Mouse (Mus musculus): ENCODE data around the gene Gtf2h1.
A peak's percentile ranks its signal among the peaks of the same experiment; 100 is the strongest.
"Not testable (repeated sequence)": the region's sequence is repeated elsewhere in the genome, so short reads cannot be mapped to it uniquely, and the experiment has no call there.

The Gtf2h1 gene

DNA sequence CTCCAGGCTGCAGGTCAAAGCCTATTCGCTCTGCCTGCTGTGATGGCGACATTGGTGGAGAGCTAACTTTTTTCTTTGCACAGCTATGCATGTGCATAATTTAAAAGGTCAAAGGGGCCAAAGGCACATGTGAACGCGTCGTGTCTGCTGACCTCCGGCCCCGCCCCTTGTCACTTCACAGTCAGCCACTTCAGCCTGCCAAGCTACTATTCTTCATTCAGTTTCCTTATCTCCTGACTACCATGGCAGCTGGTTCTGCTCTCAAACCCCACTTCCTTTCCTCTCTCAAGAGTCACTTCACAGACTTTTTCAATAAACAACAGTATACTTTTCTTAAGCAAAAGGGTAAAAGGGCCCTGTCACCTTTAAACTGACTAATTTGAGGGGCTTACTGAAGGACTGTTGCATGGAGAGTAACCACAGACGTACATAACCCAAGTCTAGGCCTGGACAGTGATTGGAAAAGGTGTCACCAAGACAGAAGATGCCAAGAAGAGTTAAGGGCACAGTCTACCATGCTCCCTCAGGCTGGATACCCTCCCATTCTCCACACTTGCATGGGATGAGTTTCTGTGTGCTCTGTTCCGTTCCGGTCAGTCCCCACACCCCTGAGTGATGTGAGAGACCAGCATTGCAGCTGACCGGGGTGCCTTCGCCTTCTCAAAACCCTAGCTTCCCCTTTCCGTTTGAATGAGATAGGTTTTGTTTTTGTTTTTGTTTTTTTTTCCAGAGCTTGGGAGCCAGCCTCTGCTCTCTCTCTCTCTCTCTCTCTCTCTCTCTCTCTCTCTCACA, 35.1 kb downstream of the Gtf2h1 start:
- no peak for DNase-seq (ENCODE audit: extremely low spot score, low spot score)

DNA sequence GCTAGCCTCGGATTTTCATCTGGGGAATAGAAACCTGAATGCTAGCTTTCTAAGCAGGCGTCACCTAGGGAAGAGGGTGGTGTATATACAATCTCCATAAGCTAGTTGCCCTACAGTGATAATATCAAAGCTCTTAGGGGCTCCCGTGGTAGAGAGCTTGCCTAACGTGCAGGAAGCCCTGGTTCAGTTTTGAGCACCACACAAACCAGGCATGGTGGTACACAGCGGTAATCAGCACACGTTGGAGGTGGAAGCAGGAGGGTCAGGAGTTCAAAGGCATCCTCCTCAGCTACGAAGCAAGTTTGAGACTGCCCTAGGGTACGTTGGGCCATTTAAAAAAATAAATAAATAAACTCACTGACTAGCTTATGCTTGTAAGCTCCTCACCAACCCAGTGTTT, 35.8 kb downstream of the Gtf2h1 start:
- DNase-seq (ENCODE audit: extremely low spot score, low spot score) = no peak

DNA sequence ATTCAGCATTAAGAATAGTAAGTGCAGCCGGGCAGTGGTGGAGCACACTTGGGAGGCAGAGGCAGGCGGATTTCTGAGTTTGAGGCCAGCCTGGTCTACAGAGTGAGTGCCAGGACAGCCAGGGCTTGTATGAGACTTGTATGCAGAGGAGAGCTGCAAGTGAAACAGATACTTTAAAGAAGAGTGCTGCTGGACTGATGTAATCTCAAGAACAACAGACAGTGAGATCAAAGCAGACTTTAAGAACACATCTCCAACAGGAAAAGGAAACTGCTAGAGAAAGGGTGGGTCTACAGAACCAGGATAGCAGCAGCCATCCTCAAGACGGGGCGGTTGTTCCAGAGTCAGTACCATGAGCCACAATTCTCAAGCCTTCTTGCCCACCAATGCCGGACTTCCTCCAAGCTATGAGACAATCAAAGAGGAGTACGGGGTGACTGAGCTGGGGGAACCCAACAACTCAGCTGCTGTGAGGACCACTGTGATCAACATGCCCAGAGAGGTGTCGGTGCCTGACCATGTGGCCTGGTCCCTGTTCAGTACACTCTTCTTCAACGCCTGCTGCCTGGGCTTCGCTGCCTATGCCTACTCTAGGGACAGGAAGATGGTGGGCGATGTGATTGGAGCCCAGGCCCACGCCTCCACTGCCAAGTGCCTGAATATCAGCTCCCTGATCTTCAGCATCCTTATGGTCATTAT, 36.4 kb downstream of the Gtf2h1 start:
- DNase-seq (ENCODE audit: extremely low spot score, low spot score) = not testable (repeated sequence)

DNA sequence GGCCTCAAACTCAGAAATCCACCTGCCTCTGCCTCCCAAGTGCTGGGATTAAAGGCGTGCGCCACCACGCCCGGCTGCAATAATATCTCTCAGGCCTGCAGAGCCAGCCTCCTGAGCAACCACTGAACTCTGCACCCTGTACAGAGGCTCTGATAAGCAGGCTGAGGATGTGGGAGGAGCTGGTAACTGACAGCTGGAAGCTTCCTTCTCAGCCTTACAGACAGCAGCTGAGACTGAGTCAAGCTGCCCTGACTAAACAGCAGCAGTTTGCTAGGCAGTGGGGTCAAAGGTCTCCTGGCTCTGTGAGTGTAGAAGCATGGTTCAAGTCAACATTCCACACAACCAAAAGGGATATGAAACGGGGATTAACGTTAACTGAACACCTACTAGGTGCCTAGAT, 37.4 kb downstream of the Gtf2h1 start:
- DNase-seq (ENCODE audit: extremely low spot score, low spot score) = no peak

DNA sequence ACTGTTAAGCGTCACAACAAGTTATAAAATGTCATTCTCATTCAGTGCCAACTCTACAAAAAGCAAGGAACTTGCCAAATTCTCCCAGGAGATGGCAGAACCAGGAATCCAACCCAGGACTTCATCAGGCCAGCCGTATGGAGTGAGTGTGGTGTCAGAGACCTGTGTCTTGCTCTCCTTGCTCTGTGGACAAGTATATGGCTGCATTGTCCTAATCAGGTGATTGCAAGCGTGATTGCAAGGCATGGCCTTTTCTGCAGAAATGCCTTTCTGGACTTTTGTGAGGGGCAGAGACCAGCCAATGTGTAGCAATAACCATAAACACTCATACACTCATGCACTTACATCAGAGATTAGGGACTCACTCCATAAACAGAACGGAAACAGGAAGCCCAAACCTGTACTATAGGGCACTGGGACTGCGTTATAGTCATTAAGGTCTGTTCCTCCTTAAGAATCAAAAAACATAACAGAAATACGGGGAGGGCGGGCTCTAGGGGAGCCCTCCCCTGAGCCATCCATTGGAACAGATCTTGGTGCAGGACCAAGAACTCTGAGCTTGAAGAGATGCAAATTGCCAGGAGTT, 37.9 kb downstream of the Gtf2h1 start:
- DNase-seq (ENCODE audit: extremely low spot score, low spot score) = no peak

DNA sequence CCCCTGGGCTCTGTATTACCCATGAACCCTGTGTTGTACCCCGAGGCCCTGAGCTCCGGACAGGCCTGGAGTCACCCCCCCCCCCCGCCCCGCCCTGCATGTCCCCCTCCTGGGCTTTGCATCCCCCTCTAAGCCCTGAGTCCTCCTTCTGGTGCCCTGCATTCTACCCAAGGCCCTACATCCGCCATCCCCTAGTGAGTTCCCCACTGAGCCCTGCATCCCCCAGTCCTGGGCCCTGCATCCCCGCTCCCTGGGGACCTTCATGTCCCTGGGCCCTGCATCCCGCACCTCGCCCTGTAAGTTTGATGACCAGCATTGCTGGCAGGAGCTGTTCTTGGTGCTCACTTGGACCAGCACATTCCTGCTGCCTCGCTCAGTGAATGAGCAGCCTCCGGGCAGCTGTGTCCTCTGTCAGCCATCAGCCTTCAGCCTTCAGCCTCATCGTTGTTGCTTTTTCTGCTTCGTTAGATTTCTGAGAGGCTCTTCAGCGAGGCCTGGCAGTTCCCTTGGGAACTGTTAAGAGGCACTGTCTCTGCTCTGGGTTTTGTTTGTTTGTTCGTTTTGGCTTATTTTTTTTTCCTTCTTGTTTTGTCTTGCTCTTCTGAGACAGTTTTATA, 39.2 kb downstream of the Gtf2h1 start:
- no peak for DNase-seq (ENCODE audit: extremely low spot score, low spot score)

DNA sequence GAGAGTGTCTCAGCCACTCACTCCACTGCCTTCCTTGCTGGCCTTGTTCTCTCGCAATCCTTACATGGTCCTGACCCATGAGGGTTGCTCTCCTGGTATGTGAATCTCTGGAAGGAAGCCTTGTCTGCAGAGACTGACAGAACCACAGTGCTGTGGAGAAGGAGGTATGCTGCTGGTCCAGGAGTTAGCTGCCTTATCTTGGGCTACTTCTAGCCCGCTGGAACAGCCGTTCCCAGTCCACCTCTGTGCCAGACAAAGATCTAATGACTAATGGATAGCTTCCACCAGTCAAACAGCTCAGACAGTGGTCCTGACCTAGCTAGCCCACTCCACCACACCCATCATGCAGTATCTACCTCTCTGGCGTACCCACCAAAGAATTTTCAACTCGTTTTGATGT, 40.5 kb downstream of the Gtf2h1 start:
- DNase-seq (ENCODE audit: extremely low spot score, low spot score) = no peak

DNA sequence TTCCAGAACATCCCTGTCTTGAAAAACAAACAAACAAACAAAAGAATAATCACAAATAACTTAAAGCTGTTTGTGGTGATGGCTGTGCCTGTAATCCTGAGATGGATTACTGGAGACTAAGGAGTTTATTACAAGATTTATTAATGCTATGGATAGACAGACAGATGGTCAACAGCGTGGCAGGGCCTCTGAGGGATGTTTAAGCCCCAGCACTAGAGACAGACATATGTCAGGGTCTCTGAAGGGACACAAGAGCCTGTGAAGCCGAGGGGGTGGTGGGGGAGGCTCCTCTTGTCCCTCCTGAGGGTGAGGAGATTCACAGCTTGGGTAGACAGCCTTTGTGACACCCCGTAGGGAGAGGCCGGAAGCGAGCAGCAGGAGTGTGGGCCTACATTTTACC, 41.2 kb downstream of the Gtf2h1 start:
- no peak for DNase-seq (ENCODE audit: extremely low spot score, low spot score)

DNA sequence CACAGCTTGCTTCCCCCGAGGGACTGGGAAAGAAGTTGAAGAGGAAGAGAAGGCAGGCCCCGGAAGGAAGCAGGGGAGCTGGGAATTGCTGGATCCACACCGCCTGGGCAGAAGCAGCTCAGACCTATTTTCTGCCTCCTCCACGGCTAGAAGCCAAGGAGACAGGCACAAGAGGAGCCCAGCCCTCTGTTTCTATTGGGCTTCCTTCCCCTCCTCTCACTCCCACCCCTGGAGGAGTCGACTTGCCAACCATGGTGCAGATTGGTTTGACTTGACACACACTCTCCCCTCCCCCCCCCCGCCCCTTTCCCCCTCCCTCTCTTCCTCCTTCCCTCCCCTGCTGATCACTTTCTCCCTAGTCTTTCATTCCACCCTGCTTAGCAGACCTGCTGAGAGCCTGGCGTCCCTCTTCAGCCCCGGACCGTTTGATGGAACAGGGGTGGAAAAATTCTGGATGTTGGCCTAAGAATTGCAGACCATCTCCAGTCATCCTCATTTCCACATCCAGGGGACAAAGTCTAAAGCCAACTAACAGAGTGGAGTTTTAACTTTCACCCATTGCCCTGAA, 42.3 kb downstream of the Gtf2h1 start:
- peak; percentile 34 for DNase-seq (ENCODE audit: extremely low spot score, low spot score)

DNA sequence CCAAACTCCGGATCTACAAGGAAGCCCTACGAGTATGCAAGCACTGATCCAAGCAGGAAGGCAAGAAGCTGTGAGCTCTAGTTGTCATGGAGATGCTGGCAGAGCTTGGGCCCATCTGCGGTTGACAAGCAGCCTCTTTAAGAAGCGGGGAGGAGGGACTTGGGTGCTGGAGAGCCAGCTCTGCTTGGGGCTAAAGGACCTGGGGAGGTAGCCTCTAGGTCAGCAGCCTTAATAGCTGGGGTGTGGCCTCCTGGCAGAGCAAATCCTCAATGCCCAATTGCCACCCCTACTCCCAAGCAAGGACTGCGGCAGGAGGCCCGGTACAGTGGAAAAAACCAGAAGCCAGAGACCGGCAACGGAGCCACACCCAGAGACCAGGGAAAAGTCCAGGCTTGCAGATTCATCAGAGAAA, 43.0 kb downstream of the Gtf2h1 start:
- no peak for DNase-seq (ENCODE audit: extremely low spot score, low spot score)

DNA sequence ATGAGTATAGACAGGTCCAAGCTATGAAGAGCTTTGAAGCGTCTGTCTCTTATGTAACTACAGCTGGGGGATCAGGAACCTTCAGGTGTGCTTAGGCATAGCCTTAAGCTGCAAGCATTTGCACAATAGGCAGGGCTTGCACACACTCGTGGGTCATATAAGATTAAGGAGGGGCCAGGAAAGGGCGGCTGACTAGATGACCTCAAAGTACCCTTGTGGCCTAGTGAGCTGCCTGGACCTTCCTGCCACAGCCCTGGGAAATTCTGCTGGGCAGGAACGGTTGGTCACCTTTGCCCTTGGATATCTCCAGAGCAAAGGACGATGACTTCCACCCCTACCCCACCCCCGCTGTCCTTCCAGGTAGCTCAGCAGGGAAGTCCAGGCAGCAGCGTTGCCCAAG, 43.5 kb downstream of the Gtf2h1 start:
- no peak for DNase-seq (ENCODE audit: extremely low spot score, low spot score)

DNA sequence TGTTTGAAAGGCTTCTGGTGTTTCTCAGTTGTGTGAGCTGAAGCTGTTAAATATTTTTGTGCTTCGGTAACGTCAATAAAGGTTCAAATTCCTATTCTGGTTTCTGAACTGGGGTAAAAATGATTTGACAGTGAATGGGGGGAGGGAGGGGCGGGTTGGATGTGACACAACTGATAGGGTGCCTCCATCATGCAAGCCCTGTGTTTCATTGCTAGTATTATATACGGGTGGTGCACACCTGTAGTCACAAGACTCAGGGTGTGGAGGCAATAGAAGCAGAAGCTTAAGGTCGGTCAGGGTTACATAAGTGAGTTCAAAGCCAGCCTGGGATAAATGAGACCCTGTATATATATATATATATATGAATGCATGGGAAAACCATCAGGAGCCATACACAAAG, 44.0 kb downstream of the Gtf2h1 start:
- no peak for DNase-seq (ENCODE audit: extremely low spot score, low spot score)

DNA sequence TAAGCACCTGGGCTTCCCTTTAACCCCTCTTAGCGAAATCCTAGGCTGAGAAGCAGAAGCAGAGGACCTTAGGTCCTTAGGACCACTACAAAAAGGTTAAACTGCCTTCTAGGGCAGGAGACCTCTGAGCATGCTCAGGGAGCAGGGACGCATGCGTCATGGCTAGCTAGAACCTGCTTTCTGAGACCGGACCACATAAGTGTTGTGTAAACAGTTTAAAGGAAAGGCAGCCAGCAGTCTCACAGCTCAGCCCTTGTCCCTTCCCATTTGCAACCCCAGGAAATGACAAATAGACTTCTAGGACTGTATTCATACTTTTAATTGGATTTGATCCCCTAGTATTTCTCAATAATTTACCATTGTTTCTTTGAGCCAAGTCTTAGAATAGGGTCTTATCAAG, 44.4 kb downstream of the Gtf2h1 start:
- no peak for DNase-seq (ENCODE audit: extremely low spot score, low spot score)

DNA sequence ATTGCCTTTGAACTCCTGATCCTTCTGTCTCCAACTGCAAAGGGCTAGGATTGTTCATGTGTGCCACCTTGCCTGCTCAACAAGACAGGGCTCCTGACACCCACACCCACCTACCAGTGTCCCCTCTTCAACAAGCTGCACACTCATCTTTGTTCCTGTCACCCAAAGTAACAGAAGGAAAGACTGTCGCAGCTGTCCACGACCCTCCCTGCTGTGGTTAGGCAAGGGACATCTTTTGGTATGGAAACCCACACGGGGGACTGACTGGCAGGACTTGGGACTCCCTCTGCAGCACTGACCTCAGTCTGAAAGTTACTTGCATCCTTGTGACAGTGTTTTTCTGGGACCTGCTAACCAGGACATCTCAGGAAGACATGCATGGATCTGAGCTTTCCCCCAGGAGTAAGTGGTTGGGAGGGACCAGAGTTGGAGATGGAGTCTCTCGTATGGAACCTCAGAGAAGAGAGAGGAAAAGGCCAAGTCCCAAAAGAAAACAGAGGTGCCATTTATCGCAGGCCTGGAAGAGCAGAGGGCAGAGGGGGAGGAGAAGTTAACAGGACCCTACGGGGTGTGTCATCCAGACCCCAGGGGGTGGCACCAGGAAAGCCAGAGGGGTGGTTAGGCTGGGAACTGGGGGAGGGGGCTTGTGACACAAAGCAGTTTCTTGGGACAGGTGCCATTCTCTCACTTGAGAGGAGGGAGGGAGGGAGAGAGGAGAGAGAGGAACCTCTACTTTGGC, 45.1 kb downstream of the Gtf2h1 start, which contains the start of gene Ldha:
Gene Ldha, plus strand, starts transcription at position 689 of the 739 bp plus-strand sequence.
- no peak for DNase-seq (ENCODE audit: extremely low spot score, low spot score)

DNA sequence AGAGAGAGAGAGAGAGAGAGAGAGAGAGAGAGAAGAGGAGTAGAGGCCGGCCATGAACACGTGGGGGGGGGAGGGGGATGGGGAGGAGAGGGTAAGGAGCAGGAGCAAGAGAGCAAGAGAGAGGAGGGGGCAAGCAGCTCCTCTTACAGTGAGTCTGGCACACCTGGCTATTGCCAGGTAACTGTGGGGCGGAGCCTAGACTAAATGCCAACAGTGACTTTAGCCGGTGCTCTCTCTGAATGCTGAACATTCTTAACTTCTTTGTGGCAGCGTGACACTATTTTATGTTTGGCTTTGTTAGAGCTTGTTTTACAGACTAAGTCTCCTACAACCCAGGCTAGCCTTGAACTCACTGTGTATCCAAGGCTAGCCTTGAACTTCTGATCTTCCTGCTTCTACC, 46.4 kb downstream of the Gtf2h1 start:
- DNase-seq (ENCODE audit: extremely low spot score, low spot score) = no peak

DNA sequence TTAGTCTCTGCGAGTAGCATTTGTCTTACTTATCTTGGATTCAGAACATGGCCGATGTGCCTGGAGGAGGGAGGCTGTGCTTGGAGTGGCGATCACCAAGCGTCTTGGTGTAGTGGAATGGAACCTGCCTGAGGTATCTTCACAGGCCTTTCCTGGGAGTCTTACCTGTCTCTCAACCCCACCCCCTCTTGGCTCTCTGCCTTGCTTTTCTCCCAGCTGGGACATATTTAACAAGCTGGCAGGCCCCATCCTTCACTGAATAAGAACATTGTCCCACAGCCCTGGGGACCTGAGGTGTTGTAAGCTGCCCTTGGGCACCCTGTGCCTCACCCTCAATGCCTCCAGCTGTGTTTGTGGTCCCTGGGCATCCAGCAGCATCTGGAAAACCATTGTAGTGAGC, 47.7 kb downstream of the Gtf2h1 start:
- no peak for DNase-seq (ENCODE audit: extremely low spot score, low spot score)

DNA sequence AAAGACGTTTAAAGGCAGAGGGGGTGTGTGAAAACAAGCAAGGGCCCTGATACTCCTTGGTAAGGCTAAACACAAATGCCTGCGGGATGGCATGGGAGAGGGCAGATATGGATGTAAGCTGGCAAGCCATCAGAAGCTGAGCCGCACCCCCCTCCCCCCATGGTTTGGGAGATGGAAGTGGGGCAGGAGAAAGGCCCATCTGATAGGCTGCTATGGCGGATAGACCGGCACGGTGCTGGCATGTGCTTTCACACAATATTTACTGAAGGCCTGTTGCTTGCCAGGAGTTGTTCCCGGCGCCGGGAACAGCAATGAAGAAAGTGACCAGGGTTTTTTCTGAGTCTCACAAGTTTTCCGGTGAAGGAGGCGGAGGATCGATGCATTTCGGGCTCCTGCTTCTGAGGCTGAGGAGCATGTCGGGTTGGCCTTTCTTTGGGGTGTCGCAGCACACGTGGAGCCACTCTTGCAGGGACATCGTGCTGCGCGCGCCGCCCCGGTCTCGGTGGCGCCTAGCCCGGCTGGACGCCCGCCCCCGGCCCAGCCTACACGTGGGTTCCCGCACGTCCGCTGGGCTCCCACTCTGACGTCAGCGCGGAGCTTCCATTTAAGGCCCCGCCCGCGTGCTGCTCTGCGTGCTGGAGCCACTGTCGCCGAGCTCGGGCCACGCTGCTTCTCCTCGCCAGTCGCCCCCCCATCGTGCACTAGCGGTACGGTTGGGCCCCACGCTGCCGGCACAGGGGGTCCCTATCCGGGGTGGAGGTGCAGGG, 49.5 kb downstream of the Gtf2h1 start:
- peak; percentile 94 for DNase-seq (ENCODE audit: extremely low spot score, low spot score)

DNA sequence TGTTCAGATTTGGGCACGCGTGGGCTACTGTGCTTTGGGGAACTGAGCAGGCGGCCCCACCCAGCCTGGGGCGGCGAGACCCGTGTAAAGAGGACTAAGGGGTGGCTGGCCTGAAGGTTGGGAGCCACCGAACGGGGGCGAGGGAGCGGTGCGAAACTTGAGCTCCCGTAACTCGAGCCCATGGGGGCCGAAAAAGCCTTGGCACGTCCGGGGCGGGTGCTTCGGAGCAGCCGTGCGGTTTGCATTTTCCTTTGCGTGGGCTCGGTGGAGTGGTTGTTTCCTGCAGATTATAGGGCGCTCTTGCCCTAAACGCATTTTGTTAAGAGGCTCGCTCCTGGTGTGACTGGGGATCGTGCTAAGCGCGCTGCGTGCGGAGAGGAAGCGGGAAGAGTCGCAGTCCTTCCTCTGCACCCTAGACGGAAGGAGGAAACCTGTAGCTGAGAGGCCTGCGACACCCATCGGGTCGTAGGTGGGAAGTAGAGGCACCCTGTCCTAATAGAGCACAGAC, 50.1 kb downstream of the Gtf2h1 start:
- no peak for DNase-seq (ENCODE audit: extremely low spot score, low spot score)

DNA sequence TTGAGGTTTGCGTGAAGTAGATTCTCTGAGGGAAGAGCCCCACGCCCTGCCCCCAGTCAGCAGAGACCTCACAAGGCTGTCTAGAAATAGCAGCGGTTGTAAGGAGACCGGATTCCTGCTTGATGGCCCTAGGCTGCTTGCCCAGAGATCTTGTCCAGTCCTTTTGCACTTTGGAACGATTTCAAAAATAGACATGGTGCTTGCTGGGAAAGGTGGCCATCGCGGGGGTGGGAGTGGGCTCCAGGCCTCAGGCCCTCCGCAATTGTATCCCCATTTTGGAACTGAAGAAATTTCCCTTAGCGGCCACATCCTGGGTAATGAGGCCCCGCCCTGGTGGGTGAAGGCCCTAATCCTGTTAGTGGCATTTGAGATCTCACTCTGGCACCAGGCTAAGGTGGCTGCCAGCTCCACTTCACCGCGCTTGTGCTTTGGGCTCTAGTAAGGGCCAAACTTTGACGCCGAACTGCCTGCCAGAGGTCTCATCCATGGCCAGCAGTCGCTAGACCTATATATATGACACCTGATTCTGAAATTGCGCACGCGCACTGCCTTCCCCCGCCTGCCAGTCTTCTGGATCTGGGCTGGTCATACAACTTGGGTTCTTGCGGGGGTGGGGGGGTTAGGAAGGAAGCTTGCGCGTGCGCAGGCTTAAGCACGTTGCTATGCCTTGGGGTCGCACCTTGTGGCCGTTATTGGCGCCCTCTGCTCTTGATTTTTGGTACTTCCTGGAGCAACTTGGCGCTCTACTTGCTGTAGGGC, 50.8 kb downstream of the Gtf2h1 start:
- DNase-seq (ENCODE audit: extremely low spot score, low spot score) = peak; percentile 75
